ENCODE assay signal across 9 mouse cellular contexts in genomic region chr19:6452030-6452494, GRCm38 (mm10). TPM values are rescaled to one million over a fixed set of nuclear protein-coding genes. Genes with fewer than 3 reads are reported as not detected.
DNase-seq lines count a peak whose midpoint lies in the region; ATAC-seq and TF ChIP-seq lines count a peak whose summit lies in the region.
"Had no signal": no experiment of that assay in that cellular context is flagged by ENCODE, and none has a peak within 500 bp of the region (broad histone marks: within the 10 kb centered on the region; RNA-seq: fewer than 3 reads in every experiment).

No protein-coding gene starts in this region.

- H3K9me3 ChIP-seq in embryonic facial prominence, embryonic 11.5 days (replicated peaks; ENCODE audit: control insufficient read depth, low read length): no peaks in the 10 kb centered on the region
- H3K9me3 ChIP-seq in limb, embryonic 13.5 days: no peaks in the 10 kb centered on the region
- H3K9me3 ChIP-seq in midbrain, embryonic 16.5 days (replicated peaks; ENCODE audit: control insufficient read depth, low read length, poor library complexity, severe bottlenecking): no peaks in the 10 kb centered on the region

- no peaks in the 10 kb centered on the region for H3K4me1 ChIP-seq in embryonic facial prominence, embryonic 11.5 days (ENCODE audit: control insufficient read depth, insufficient read depth, low read length)
- H3K4me1 ChIP-seq in limb, embryonic 13.5 days: peaks cover 18% of the 10 kb centered on the region
- peaks cover 73% of the 10 kb centered on the region for H3K4me1 ChIP-seq in midbrain, embryonic 16.5 days (ENCODE audit: control insufficient read depth, insufficient read depth, low read length)
- H3K4me1 ChIP-seq in spleen, adult 2 months (ENCODE audit: control insufficient read depth, insufficient read depth, insufficient read length): peaks cover 5% of the 10 kb centered on the region; the same call in 1 of the 2 replicates

- H3K4me2 ChIP-seq in embryonic facial prominence, embryonic 11.5 days (ENCODE audit: low read depth, low read length): no peak overlapping the region
- peak overlapping the region; percentile 4; the same call in 1 of the 2 replicates for H3K4me2 ChIP-seq in limb, embryonic 13.5 days (replicated peaks)
- H3K4me2 ChIP-seq in midbrain, embryonic 16.5 days (ENCODE audit: low read length): no peak overlapping the region

- H3K27ac ChIP-seq in embryonic facial prominence, embryonic 11.5 days (replicated peaks; ENCODE audit: low read depth, low read length): no peak overlapping the region
- no peak overlapping the region for H3K27ac ChIP-seq in limb, embryonic 13.5 days
- H3K27ac ChIP-seq in midbrain, embryonic 16.5 days (ENCODE audit: low read length): peak overlapping the region; percentile 80
- H3K27ac ChIP-seq in spleen, adult 2 months (ENCODE audit: insufficient read depth, low read length): no peak overlapping the region

- peak; percentile 33 for DNase-seq in urinary bladder, postnatal 10 days (ENCODE audit: low spot score)
- no peak for DNase-seq in urinary bladder, adult 2 months (ENCODE audit: low spot score)
- peak; percentile 88 for DNase-seq in embryonic facial prominence, embryonic 11.5 days (ENCODE audit: low spot score)
- peak; percentile 82 to 88 for DNase-seq in heart, adult 9 months (ENCODE audit: low spot score in 2 of 2)
- peak; percentile 88 for DNase-seq in kidney, adult 9 months
- peak; percentile 54 to 67 for DNase-seq in spleen, adult 2 months (ENCODE audit: low read depth in 1 of 2, low spot score in 2 of 2)

- 26% methylated on average over 6 of the region's 6 CpGs for WGBS in embryonic facial prominence, embryonic 11.5 days
- WGBS in limb, embryonic 13.5 days: 30% methylated on average over 6 of the region's 6 CpGs
- WGBS in midbrain, embryonic 16.5 days: 21% methylated on average over 6 of the region's 6 CpGs
- 29% methylated on average over 6 of the region's 6 CpGs for whole genome bisulfite sequencing in spleen, adult 2 months

- H3K36me3 ChIP-seq in embryonic facial prominence, embryonic 11.5 days (replicated peaks; ENCODE audit: control insufficient read depth, insufficient read depth, low read depth, low read length): no peaks in the 10 kb centered on the region
- no peaks in the 10 kb centered on the region for H3K36me3 ChIP-seq in limb, embryonic 13.5 days
- peaks cover 2% of the 10 kb centered on the region for H3K36me3 ChIP-seq in midbrain, embryonic 16.5 days (ENCODE audit: control insufficient read depth, insufficient read depth, low read length)
- H3K36me3 ChIP-seq in spleen, adult 2 months (ENCODE audit: control insufficient read depth, insufficient read depth, low read length): no peaks in the 10 kb centered on the region

- TF ChIP-seq CTCF in spleen, adult 2 months (IDR thresholded peaks at IDR 0.05; ENCODE audit: extremely low read depth, insufficient read depth, insufficient read length, insufficient replicate concordance): peak; percentile 61; the same call in 1 of the 2 replicates

- no peaks in the 10 kb centered on the region for H3K27me3 ChIP-seq in embryonic facial prominence, embryonic 11.5 days (ENCODE audit: control insufficient read depth, insufficient read depth, low read length)
- H3K27me3 ChIP-seq in limb, embryonic 13.5 days: peaks cover 25% of the 10 kb centered on the region
- no peaks in the 10 kb centered on the region for H3K27me3 ChIP-seq in midbrain, embryonic 16.5 days (ENCODE audit: control insufficient read depth, insufficient read depth, low read depth, low read length)
- no peaks in the 10 kb centered on the region; the same call in 1 of the 2 replicates for H3K27me3 ChIP-seq in spleen, adult 2 months (ENCODE audit: control insufficient read depth, insufficient read depth, low read length)

- 0 out of 2 replicates have a peak, but pooled peaks have one; percentile 56 for ATAC-seq in embryonic facial prominence, embryonic 11.5 days (replicated peaks; ENCODE audit: insufficient number of reproducible peaks, low FRiP score, low TSS enrichment, low read depth)
- peak; percentile 82 for ATAC-seq in limb, embryonic 13.5 days (ENCODE audit: low FRiP score, low read depth)
- peak; percentile 62 for ATAC-seq in midbrain, embryonic 16.5 days
- ATAC-seq: Patski had no signal

- peak overlapping the region; percentile 33; the same call in 1 of the 2 replicates for H3K9ac ChIP-seq in embryonic facial prominence, embryonic 11.5 days (replicated peaks; ENCODE audit: low read length)
- H3K9ac ChIP-seq in limb, embryonic 13.5 days: no peak overlapping the region
- H3K9ac ChIP-seq in midbrain, embryonic 16.5 days (ENCODE audit: low read depth, low read length): peak overlapping the region; percentile 48

- no peak overlapping the region for H3K4me3 ChIP-seq in embryonic facial prominence, embryonic 11.5 days (ENCODE audit: low read depth, low read length)
- H3K4me3 ChIP-seq in limb, embryonic 13.5 days: no peak overlapping the region
- no peak overlapping the region for H3K4me3 ChIP-seq in midbrain, embryonic 16.5 days (ENCODE audit: low read depth, low read length)
- H3K4me3 ChIP-seq in spleen, adult 2 months (ENCODE audit: extremely low read depth, insufficient read depth, insufficient read length): no peak overlapping the region

- TF ChIP-seq POLR2A in spleen, adult 2 months (IDR thresholded peaks at IDR 0.05; ENCODE audit: low read depth, low read length): no peak

RNA-seq across cellular contexts. Expression of gene Nrxn2, which starts 33.5 kb away (rescaled TPM):
- 1.3 and 1.5 TPM in 2 replicates for polyA plus RNA-seq in urinary bladder, adult 2 months (2012; rRNA removed)
- 4.1 and 5.0 TPM in 2 replicates for polyA plus RNA-seq in embryonic facial prominence, embryonic 11.5 days (2014; fragmentation: Nextera tagmentation; extraction: Ambion mirVana)
- 1.5 and 1.6 TPM in 2 replicates for polyA plus RNA-seq in limb, embryonic 13.5 days (2015; fragmentation: Nextera tagmentation; extraction: Ambion mirVana)
- 30.4 and 37.5 TPM in 2 replicates for polyA plus RNA-seq in midbrain, embryonic 16.5 days (2015; fragmentation: Nextera tagmentation; extraction: Ambion mirVana)
- 2.2 and 2.9 TPM in 2 replicates for polyA plus RNA-seq in spleen, adult 2 months (2012; rRNA removed)
- polyA plus RNA-seq: Patski had no signal

RNA-seq across cellular contexts. Expression of gene Rasgrp2, which starts 52.9 kb away (rescaled TPM):
- polyA plus RNA-seq in urinary bladder, adult 2 months (2012; rRNA removed): 106 and 109 TPM in 2 replicates
- 15.6 and 17.2 TPM in 2 replicates for polyA plus RNA-seq in embryonic facial prominence, embryonic 11.5 days (2014; fragmentation: Nextera tagmentation; extraction: Ambion mirVana)
- 15.2 and 17.7 TPM in 2 replicates for polyA plus RNA-seq in limb, embryonic 13.5 days (2015; fragmentation: Nextera tagmentation; extraction: Ambion mirVana)
- polyA plus RNA-seq in midbrain, embryonic 16.5 days (2015; fragmentation: Nextera tagmentation; extraction: Ambion mirVana): 91.4 and 139 TPM in 2 replicates
- polyA plus RNA-seq in spleen, adult 2 months (2012; rRNA removed): 681 and 703 TPM in 2 replicates
